Mouse (Mus musculus) stomach, postnatal 0 days (tissue): ENCODE measurements around the gene Slc22a17. TPM values are rescaled to one million over a fixed set of nuclear protein-coding genes. Genes with fewer than 3 reads are reported as not detected.

ENCODE experiments used
- ATAC-seq: fragments of 200-750 bp; cut with Nextera tagmentation; 2 replicates; pipeline ENCODE4 v1.8.0; 2017; ENCODE audit not compliant: low FRiP score, low TSS enrichment
- DNase-seq: peaks from one replicate; pipeline ENCODE4 v3.0.0-alpha.2; 2016; ENCODE audit warnings: low spot score
- H3K27ac ChIP-seq: fragments of 300-500 bp; sonication (generic); replicated peaks from 2 replicates; pipeline ENCODE4 v1.5.1; 2014; ENCODE audit warnings: mild to moderate bottlenecking, control low read depth
- H3K27me3 ChIP-seq: fragments of 300-500 bp; sonication (generic); 2 replicates; pipeline ENCODE4 v1.6.1; 2014; ENCODE audit warnings: low read length; ENCODE audit not compliant: control insufficient read depth, insufficient read depth
- H3K36me3 ChIP-seq: fragments of 300-500 bp; sonication (generic); 2 replicates; pipeline ENCODE4 v1.6.1; 2014; ENCODE audit warnings: low read length, mixed read lengths; ENCODE audit not compliant: control insufficient read depth, insufficient read depth
- H3K4me1 ChIP-seq: fragments of 300-500 bp; sonication (generic); replicated peaks from 2 replicates; pipeline ENCODE4 v1.6.1; 2014; ENCODE audit warnings: antibody characterized with exemption; ENCODE audit not compliant: control insufficient read depth, insufficient read depth
- H3K4me2 ChIP-seq: fragments of 300-500 bp; sonication (generic); replicated peaks from 2 replicates; pipeline ENCODE4 v1.6.1; 2014; ENCODE audit warnings: low read depth, mild to moderate bottlenecking, control low read depth, moderate library complexity
- H3K4me3 ChIP-seq: fragments of 300-500 bp; sonication (generic); 2 replicates; pipeline ENCODE4 v1.5.1; 2014; ENCODE audit warnings: low read depth, low read length, control low read depth
- H3K9ac ChIP-seq: fragments of 300-500 bp; sonication (generic); 2 replicates; pipeline ENCODE4 v1.6.1; 2014; ENCODE audit warnings: mild to moderate bottlenecking, low read length, control low read depth, mixed read lengths
- H3K9me3 ChIP-seq: fragments of 300-500 bp; sonication (generic); 2 replicates; pipeline ENCODE4 v1.6.1; 2016; ENCODE audit warnings: low read length; ENCODE audit not compliant: control insufficient read depth
- CTCF ChIP-seq: IDR thresholded peaks from 2 replicates; pipeline ENCODE4 v1.5.1; 2016; ENCODE audit warnings: antibody characterized with exemption, low read depth, mild to moderate bottlenecking, moderate library complexity
- EP300 ChIP-seq: optimal IDR thresholded peaks from 2 replicates; pipeline ENCODE3; 2016; ENCODE audit warnings: antibody characterized with exemption
- WGBS: fragments of 180-500 bp; shearing (Covaris S2); extraction: QIAGEN DNeasy Blood & Tissue Kit; methylation state at CpG from one replicate; pipeline ENCODE4 v1.1.7; 2014; 5-methylcytosine and 5-hydroxymethylcytosine counted together
- polyA plus RNA-seq: library from polyadenylated mRNA; unstranded; fragments of >200 nt; fragmentation: Nextera tagmentation; extraction: Ambion mirVana; gene quantifications from 2 replicates; pipeline ENCODE4 v1.2.1, GENCODE M21; 2015

Slc22a17 gene
- polyA plus RNA-seq, 1 experiment from 2014 or later = 15.4 TPM

GRCm38 (mm10) chr14:54920076-54920685 lies 7.2 kb upstream of the Slc22a17 start:
- ATAC-seq = no peak
- TF ChIP-seq EP300 = no peak
- no peak for TF ChIP-seq CTCF
- Histone ChIP-seq H3K27me3 (no peaks in the 10 kb centered on the region), H3K9ac (no peak overlapping the region), H3K4me1 (no peaks in the 10 kb centered on the region), H3K27ac (no peak overlapping the region), H3K4me2 (no peak overlapping the region), H3K36me3 (peaks cover 16% of the 10 kb centered on the region), H3K4me3 (no peak overlapping the region), H3K9me3 (no peaks in the 10 kb centered on the region)
- 87% methylated on average over 16 of the region's 16 CpGs for WGBS
- DNase-seq = no peak

- peak overlapping the region; percentile 84 for H3K9ac ChIP-seq
- DNase-seq = no peak
- H3K27me3 ChIP-seq = no peaks in the 10 kb centered on the region
- no peak overlapping the region for H3K27ac ChIP-seq
- 0 out of 2 replicates have a peak, but pooled peaks cover 2% of the 10 kb centered on the region for H3K4me1 ChIP-seq
- ATAC-seq = no peak
- TF ChIP-seq EP300 (no peak), CTCF (no peak)
- peak overlapping the region; percentile 82 for H3K4me3 ChIP-seq
- no peaks in the 10 kb centered on the region for H3K9me3 ChIP-seq
- WGBS = 9% methylated on average over 10 of the region's 10 CpGs
- peaks cover 5% of the 10 kb centered on the region; the same call in 1 of the 2 replicates for H3K36me3 ChIP-seq
- H3K4me2 ChIP-seq = peak overlapping the region; percentile 99
These were observed 411 bp upstream of the Slc22a17 start for GRCm38 (mm10) chr14:54913343-54913742.

GRCm38 (mm10) chr14:54912109-54912850 lies 652 bp downstream of the Slc22a17 start:
- Histone ChIP-seq H3K4me1 (0 out of 2 replicates have a peak, but pooled peaks cover 2% of the 10 kb centered on the region), H3K9ac (peak overlapping the region; percentile 84), H3K27me3 (no peaks in the 10 kb centered on the region), H3K27ac (peak overlapping the region; percentile 65), H3K4me2 (peak overlapping the region; percentile 99), H3K9me3 (no peaks in the 10 kb centered on the region), H3K4me3 (peak overlapping the region; percentile 82), H3K36me3 (peaks cover 10% of the 10 kb centered on the region; the same call in 1 of the 2 replicates)
- TF ChIP-seq EP300 (no peak), CTCF (no peak)
- DNase-seq (no peak), ATAC-seq (peak; percentile 53)
- WGBS = 3% methylated on average over 56 of the region's 69 CpGs

DNA sequence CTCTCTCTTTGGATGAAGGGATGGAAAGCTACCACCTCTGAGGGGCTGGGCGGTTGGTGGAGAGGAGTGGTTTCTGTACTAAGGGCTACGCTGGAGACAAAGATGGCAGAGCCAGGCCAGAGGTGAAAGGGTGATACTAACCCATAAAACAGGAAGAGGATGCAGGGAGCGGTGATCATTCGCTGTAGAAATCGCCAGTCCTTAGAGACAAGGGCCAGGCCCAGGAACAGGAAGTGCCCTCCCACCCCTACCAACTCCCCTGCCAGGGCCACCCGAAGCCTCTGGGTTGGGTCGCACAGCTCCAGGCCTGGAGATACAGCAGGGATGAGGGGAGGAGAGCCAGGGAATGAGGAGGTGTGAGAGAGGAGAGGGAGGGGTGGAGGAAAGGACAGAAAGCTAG lies 4.2 kb downstream of the Slc22a17 start:
- TF ChIP-seq EP300 (no peak), CTCF (no peak)
- WGBS = 85% methylated on average over 7 of the region's 7 CpGs

DNA sequence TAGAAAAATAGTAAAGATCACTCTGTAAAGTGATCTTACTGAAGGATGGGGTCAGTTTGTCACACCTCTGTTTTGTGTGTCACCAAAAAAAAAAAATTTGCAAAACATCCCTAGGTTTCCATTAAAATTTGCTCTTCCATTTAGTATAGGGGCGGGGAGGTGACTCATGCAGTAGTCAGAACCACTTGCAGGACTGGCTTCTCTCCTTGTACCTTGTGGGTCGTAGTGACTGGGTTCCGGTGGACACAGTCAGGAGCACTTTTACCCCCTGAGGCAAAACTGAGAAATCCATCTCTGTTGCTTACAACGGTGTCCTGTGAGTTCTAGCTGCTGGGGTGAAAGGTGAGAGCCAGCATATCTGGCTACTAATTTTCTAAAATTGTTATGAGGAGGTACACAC lies 9.3 kb downstream of the Slc22a17 start:
- Histone ChIP-seq H3K4me2 (no peak overlapping the region), H3K4me3 (no peak overlapping the region), H3K27ac (no peak overlapping the region), H3K36me3 (peaks cover 8% of the 10 kb centered on the region; the same call in 1 of the 2 replicates), H3K9ac (no peak overlapping the region), H3K27me3 (no peaks in the 10 kb centered on the region), H3K4me1 (no peaks in the 10 kb centered on the region), H3K9me3 (no peaks in the 10 kb centered on the region)
- no peak for TF ChIP-seq EP300
- no peak for TF ChIP-seq CTCF
- WGBS = 67% methylated on average over 4 of the region's 4 CpGs
- ATAC-seq (no peak), DNase-seq (no peak)

More for the DNA sequence above, 4.2 kb downstream of the Slc22a17 start:
- Histone ChIP-seq H3K4me3 (no peak overlapping the region), H3K9me3 (no peaks in the 10 kb centered on the region), H3K4me2 (no peak overlapping the region), H3K4me1 (0 out of 2 replicates have a peak, but pooled peaks cover 2% of the 10 kb centered on the region), H3K27ac (no peak overlapping the region), H3K9ac (no peak overlapping the region), H3K36me3 (peaks cover 8% of the 10 kb centered on the region; the same call in 1 of the 2 replicates), H3K27me3 (no peaks in the 10 kb centered on the region)
- ATAC-seq = no peak
- no peak for DNase-seq

GRCm38 (mm10) chr14:54900383-54900782 lies 12.5 kb downstream of the Slc22a17 start:
- DNase-seq (peak; percentile 66), ATAC-seq (peak; percentile 71)
- no peak overlapping the region for H3K27ac ChIP-seq
- no peaks in the 10 kb centered on the region for H3K9me3 ChIP-seq
- no peak overlapping the region for H3K4me3 ChIP-seq
- no peak overlapping the region for H3K9ac ChIP-seq
- no peaks in the 10 kb centered on the region for H3K4me1 ChIP-seq
- peaks cover 9% of the 10 kb centered on the region; the same call in 1 of the 2 replicates for H3K36me3 ChIP-seq
- no peak overlapping the region for H3K4me2 ChIP-seq
- TF ChIP-seq CTCF = peak; percentile 92
- TF ChIP-seq EP300 = no peak
- H3K27me3 ChIP-seq = no peaks in the 10 kb centered on the region
- WGBS = 0% methylated on average over 3 of the region's 3 CpGs
